Comparison of ENCODE assay signal across 8 mouse cellular contexts in genomic region chr12:79944090-79944489, GRCm38 (mm10).
A peak's percentile ranks its signal among the peaks of the same experiment; 100 is the strongest.
DNase-seq lines count a peak whose midpoint lies in the region; ATAC-seq lines count a peak whose summit lies in the region.

No protein-coding gene starts in this region.

- no peak overlapping the region for H3K9ac ChIP-seq in heart, embryonic 13.5 days
- peak overlapping the region; percentile 36; the same call in 1 of the 2 replicates for H3K9ac ChIP-seq in lung, embryonic 16.5 days (ENCODE audit: low read length)
- H3K9ac ChIP-seq in intestine, embryonic 15.5 days: no peak overlapping the region
- no peak overlapping the region for H3K9ac ChIP-seq in stomach, embryonic 14.5 days (replicated peaks; ENCODE audit: low read depth, low read length)

- no peaks in the 10 kb centered on the region for H3K27me3 ChIP-seq in heart, embryonic 13.5 days (replicated peaks)
- H3K27me3 ChIP-seq in lung, embryonic 16.5 days (ENCODE audit: control insufficient read depth, insufficient read depth, low read depth, low read length): no peaks in the 10 kb centered on the region
- H3K27me3 ChIP-seq in intestine, embryonic 15.5 days (replicated peaks): no peaks in the 10 kb centered on the region
- H3K27me3 ChIP-seq in stomach, embryonic 14.5 days (ENCODE audit: control insufficient read depth, insufficient read depth, low read length): no peaks in the 10 kb centered on the region

- H3K4me2 ChIP-seq in heart, embryonic 13.5 days: no peak overlapping the region
- no peak overlapping the region for H3K4me2 ChIP-seq in lung, embryonic 16.5 days (ENCODE audit: low read depth, low read length)
- H3K4me2 ChIP-seq in intestine, embryonic 15.5 days (replicated peaks): no peak overlapping the region
- no peak overlapping the region for H3K4me2 ChIP-seq in stomach, embryonic 14.5 days (replicated peaks; ENCODE audit: low read depth, low read length)

- ATAC-seq in heart, embryonic 13.5 days (ENCODE audit: extremely low read depth, insufficient number of reproducible peaks, low FRiP score, low TSS enrichment): no peak
- no peak for ATAC-seq in lung, embryonic 16.5 days (ENCODE audit: low read depth)
- no peak for ATAC-seq in intestine, embryonic 15.5 days
- no peak for ATAC-seq in stomach, embryonic 14.5 days (ENCODE audit: insufficient number of reproducible peaks, insufficient read depth, low FRiP score, low read depth)

- intact Hi-C loops in heart, postnatal 10 days (cut with DNase I): no loop called here

- 77% methylated on average over 10 of the region's 10 CpGs for WGBS in heart, embryonic 13.5 days
- WGBS in lung, embryonic 16.5 days: 57% methylated on average over 10 of the region's 10 CpGs
- 55% methylated on average over 10 of the region's 10 CpGs for WGBS in intestine, embryonic 15.5 days
- 59% methylated on average over 10 of the region's 10 CpGs for WGBS in stomach, embryonic 14.5 days

- no peaks in the 10 kb centered on the region for H3K36me3 ChIP-seq in heart, embryonic 13.5 days
- H3K36me3 ChIP-seq in lung, embryonic 16.5 days (ENCODE audit: control insufficient read depth, insufficient read depth, low read length): no peaks in the 10 kb centered on the region
- no peaks in the 10 kb centered on the region for H3K36me3 ChIP-seq in intestine, embryonic 15.5 days
- H3K36me3 ChIP-seq in stomach, embryonic 14.5 days (ENCODE audit: control insufficient read depth, insufficient read depth, low read length): no peaks in the 10 kb centered on the region

- H3K4me3 ChIP-seq in heart, embryonic 13.5 days: no peak overlapping the region
- no peak overlapping the region for H3K4me3 ChIP-seq in lung, embryonic 16.5 days (ENCODE audit: low read length)
- no peak overlapping the region for H3K4me3 ChIP-seq in intestine, embryonic 15.5 days (replicated peaks)
- H3K4me3 ChIP-seq in stomach, embryonic 14.5 days (ENCODE audit: low read depth, low read length): no peak overlapping the region

- peaks cover 52% of the 10 kb centered on the region for H3K4me1 ChIP-seq in heart, embryonic 13.5 days
- H3K4me1 ChIP-seq in lung, embryonic 16.5 days (replicated peaks; ENCODE audit: control insufficient read depth, insufficient read depth, low read length): peaks cover 50% of the 10 kb centered on the region
- peaks cover 58% of the 10 kb centered on the region for H3K4me1 ChIP-seq in intestine, embryonic 15.5 days (replicated peaks)
- H3K4me1 ChIP-seq in stomach, embryonic 14.5 days (ENCODE audit: control insufficient read depth, insufficient read depth, low read length): peaks cover 55% of the 10 kb centered on the region

- H3K9me3 ChIP-seq in heart, embryonic 13.5 days: no peaks in the 10 kb centered on the region
- H3K9me3 ChIP-seq in lung, embryonic 16.5 days (ENCODE audit: control insufficient read depth, low read length): no peaks in the 10 kb centered on the region
- no peaks in the 10 kb centered on the region for H3K9me3 ChIP-seq in intestine, embryonic 15.5 days
- no peaks in the 10 kb centered on the region for H3K9me3 ChIP-seq in stomach, embryonic 14.5 days (ENCODE audit: control insufficient read depth, low read depth, low read length)

- DNase-seq in heart, postnatal 10 days: no peak
- no peak for DNase-seq in lung, postnatal 25 days (ENCODE audit: low spot score)
- DNase-seq in cerebellum, adult 18-20 months: no peak
- DNase-seq in spleen, postnatal 4 days (ENCODE audit: low spot score in 2 of 2): no peak

- H3K27ac ChIP-seq in heart, embryonic 13.5 days (replicated peaks): peak overlapping the region; percentile 85
- H3K27ac ChIP-seq in lung, embryonic 16.5 days (ENCODE audit: low read length): peak overlapping the region; percentile 94
- peak overlapping the region; percentile 91 for H3K27ac ChIP-seq in intestine, embryonic 15.5 days
- H3K27ac ChIP-seq in stomach, embryonic 14.5 days (ENCODE audit: low read length): peak overlapping the region; percentile 97
